13 mouse cellular contexts compared by ENCODE assay signal in genomic region chr14:47506676-47507075, GRCm38 (mm10).
"Had no signal": no experiment of that assay in that cellular context is flagged by ENCODE, and none has a peak within 500 bp of the region (broad histone marks: within the 10 kb centered on the region; RNA-seq: fewer than 3 reads in every experiment).

No protein-coding gene starts in this region.

- H3K4me1 ChIP-seq: limb, embryonic 13.5 days; midbrain, embryonic 13.5 days; neural tube, embryonic 15.5 days had no signal

- ATAC-seq: intestine, postnatal 0 days; midbrain, embryonic 13.5 days had no signal

- H3K27ac ChIP-seq: limb, embryonic 13.5 days; liver, embryonic 14.5 days; midbrain, embryonic 13.5 days; neural tube, embryonic 15.5 days had no signal

- H3K9ac ChIP-seq: limb, embryonic 13.5 days; liver, embryonic 14.5 days; midbrain, embryonic 13.5 days; neural tube, embryonic 15.5 days had no signal

- DNase-seq: kidney, adult 8-10 months; kidney, postnatal 25 days; left cerebral cortex, postnatal 4 days; lung, adult 18-20 months; right cerebral cortex, adult 18-20 months; right cerebral cortex, postnatal 25 days; thymus, adult 2 months; thymus, postnatal 25 days had no signal

- H3K36me3 ChIP-seq: midbrain, embryonic 13.5 days had no signal

- H3K9me3 ChIP-seq: limb, embryonic 13.5 days; midbrain, embryonic 13.5 days; neural tube, embryonic 15.5 days had no signal

- H3K4me2 ChIP-seq: limb, embryonic 13.5 days; midbrain, embryonic 13.5 days; neural tube, embryonic 15.5 days had no signal

- H3K4me3 ChIP-seq: limb, embryonic 13.5 days; midbrain, embryonic 13.5 days; neural tube, embryonic 15.5 days had no signal

- H3K27me3 ChIP-seq: limb, embryonic 13.5 days; midbrain, embryonic 13.5 days; neural tube, embryonic 15.5 days had no signal
